Mouse (Mus musculus) G1E (cell line): ENCODE measurements around the gene Fam163b. TPM values are rescaled to one million over a fixed set of nuclear protein-coding genes. Genes with fewer than 3 reads are reported as not detected.

ENCODE experiments used
- ATAC-seq: 2 replicates; pipeline ENCODE4 v1.8.0; 2016; ENCODE audit warnings: mild to moderate bottlenecking; ENCODE audit not compliant: insufficient number of reproducible peaks, poor library complexity, low FRiP score, severe bottlenecking; ENCODE audit errors: extremely low read depth
- DNase-seq: peaks from one replicate; pipeline ENCODE4 v3.0.0; 2012; ENCODE audit warnings: low spot score
- H3K27me3 ChIP-seq: 2 replicates; pipeline ENCODE4 v1.6.1; 2012; ENCODE audit warnings: mild to moderate bottlenecking, low read length, inconsistent platforms; ENCODE audit not compliant: insufficient read depth
- H3K36me3 ChIP-seq: replicated peaks from 2 replicates; pipeline ENCODE3; 2012; ENCODE audit warnings: mild to moderate bottlenecking, inconsistent platforms
- H3K4me1 ChIP-seq: 2 replicates; pipeline ENCODE4 v1.6.1; 2012; ENCODE audit warnings: low read depth, low read length, inconsistent platforms, mixed read lengths; ENCODE audit not compliant: insufficient read depth
- H3K4me3 ChIP-seq: 2 replicates; pipeline ENCODE4 v1.5.1; 2012; ENCODE audit warnings: low read depth, mild to moderate bottlenecking, inconsistent platforms, low read length, moderate library complexity, mixed read lengths
- H3K9me3 ChIP-seq: replicated peaks from 2 replicates; pipeline ENCODE4 v1.6.1; 2012; ENCODE audit warnings: inconsistent platforms
- CTCF ChIP-seq: IDR thresholded peaks from 2 replicates; pipeline ENCODE4 v1.5.1; 2012; ENCODE audit warnings: low read depth, low read length, inconsistent platforms, mixed read lengths
- GATA1 ChIP-seq: IDR thresholded peaks from 2 replicates; pipeline ENCODE4 v1.6.1; 2012; ENCODE audit warnings: borderline replicate concordance, low read length, inconsistent platforms, mixed read lengths
- GATA2 ChIP-seq: IDR thresholded peaks from 2 replicates; pipeline ENCODE4 v1.6.1; 2012; ENCODE audit warnings: low read depth, low read length, inconsistent platforms, borderline replicate concordance
- POLR2AphosphoS5 ChIP-seq: IDR thresholded peaks from 2 replicates; pipeline ENCODE4 v1.6.1; 2012; ENCODE audit warnings: low read depth, low read length, inconsistent platforms; ENCODE audit not compliant: insufficient replicate concordance
- TAL1 ChIP-seq: conservative IDR thresholded peaks from 2 replicates; pipeline ENCODE4 v1.6.1; 2012; ENCODE audit warnings: low read depth, low read length, inconsistent platforms, mixed read lengths
- polyA plus RNA-seq: library from polyadenylated mRNA; stranded (reverse); fragments of >175 nt; gene quantifications from 2 replicates; pipeline ENCODE4 v1.2.3, GENCODE M21; 2012
- total RNA-seq, 2 experiments: library from RNA; stranded (forward) in 1 of 2; stranded (reverse) in 1 of 2; fragments of 200-1000 nt in 1 of 2; fragments of >200 nt in 1 of 2; fragmentation: Nextera tagmentation in 1 of 2; gene quantifications; 2 replicates each; pipeline ENCODE4 v1.2.3; 2014 to 2017

Gene Fam163b
- total and polyA plus RNA-seq, 3 experiments: 0.16 TPM; not detected in 2

GRCm38 (mm10) chr2:27125979-27126378, 16.3 kb downstream of the Fam163b start:
- H3K4me1 ChIP-seq: 0 out of 2 replicates have a peak, but pooled peaks cover 2% of the 10 kb centered on the region
- peak; percentile 29 for DNase-seq
- no peak for TF ChIP-seq TAL1
- TF ChIP-seq CTCF: peak; percentile 79

GRCm38 (mm10) chr2:27123121-27123520, 19.2 kb downstream of the Fam163b start:
- ATAC-seq: no peak
- H3K4me1 ChIP-seq: 0 out of 2 replicates have a peak, but pooled peaks cover 2% of the 10 kb centered on the region
- H3K36me3 ChIP-seq: no peaks in the 10 kb centered on the region
- H3K9me3 ChIP-seq: no peaks in the 10 kb centered on the region
- H3K4me3 ChIP-seq: no peak overlapping the region
- TF ChIP-seq POLR2AphosphoS5: no peak
- TF ChIP-seq CTCF: no peak
- TF ChIP-seq GATA2: no peak
- no peak for TF ChIP-seq TAL1
- TF ChIP-seq GATA1: no peak
- no peak for DNase-seq
- H3K27me3 ChIP-seq: no peaks in the 10 kb centered on the region; the same call in 1 of the 2 replicates

More at GRCm38 (mm10) chr2:27125979-27126378, 16.3 kb downstream of the Fam163b start:
- no peaks in the 10 kb centered on the region; the same call in 1 of the 2 replicates for H3K27me3 ChIP-seq
- no peaks in the 10 kb centered on the region for H3K9me3 ChIP-seq
- H3K36me3 ChIP-seq: no peaks in the 10 kb centered on the region
- no peak overlapping the region for H3K4me3 ChIP-seq
- no peak for ATAC-seq

- DNase-seq: no peak
These were observed 19.7 kb downstream of the Fam163b start for GRCm38 (mm10) chr2:27122578-27122977.

GRCm38 (mm10) chr2:27121626-27122355, 20.5 kb downstream of the Fam163b start:
- H3K9me3 ChIP-seq: no peaks in the 10 kb centered on the region
- no peaks in the 10 kb centered on the region; the same call in 1 of the 2 replicates for H3K27me3 ChIP-seq
- DNase-seq (no peak), ATAC-seq (no peak)
- H3K4me3 ChIP-seq: no peak overlapping the region
- no peak for TF ChIP-seq TAL1
- TF ChIP-seq POLR2AphosphoS5: no peak
- no peak for TF ChIP-seq GATA1
- no peak for TF ChIP-seq CTCF
- TF ChIP-seq GATA2: no peak
- H3K4me1 ChIP-seq: 0 out of 2 replicates have a peak, but pooled peaks cover 2% of the 10 kb centered on the region
- H3K36me3 ChIP-seq: no peaks in the 10 kb centered on the region

More at GRCm38 (mm10) chr2:27122578-27122977, 19.7 kb downstream of the Fam163b start:
- 0 out of 2 replicates have a peak, but pooled peaks cover 2% of the 10 kb centered on the region for H3K4me1 ChIP-seq
- H3K9me3 ChIP-seq: no peaks in the 10 kb centered on the region
- H3K4me3 ChIP-seq: no peak overlapping the region
- TF ChIP-seq POLR2AphosphoS5: no peak
- TF ChIP-seq CTCF: no peak
- no peak for TF ChIP-seq GATA1
- no peak for TF ChIP-seq TAL1
- no peak for TF ChIP-seq GATA2
- H3K27me3 ChIP-seq: no peaks in the 10 kb centered on the region; the same call in 1 of the 2 replicates
- no peak for ATAC-seq
- no peaks in the 10 kb centered on the region for H3K36me3 ChIP-seq

DNA sequence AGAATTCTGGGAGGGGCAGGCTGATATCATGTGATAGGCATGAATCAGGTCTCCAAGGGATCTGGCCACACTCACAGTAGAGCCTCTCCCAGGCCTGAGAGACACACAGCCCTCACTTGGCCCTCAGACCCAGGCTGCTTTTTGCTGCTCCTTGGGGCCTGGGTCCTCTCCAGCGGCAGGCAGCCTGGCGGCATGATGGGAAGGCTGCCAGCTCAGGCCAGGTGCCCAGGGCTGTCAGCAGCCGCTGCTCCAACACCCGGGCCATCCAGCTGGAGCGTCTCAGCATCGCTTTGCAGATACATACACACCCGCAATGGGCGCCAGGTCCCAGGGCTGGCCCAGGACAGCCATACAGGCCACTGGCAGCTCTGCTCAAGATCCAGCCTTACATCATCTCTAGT, 22.1 kb downstream of the Fam163b start:
- TF ChIP-seq GATA1 (no peak), GATA2 (no peak), CTCF (no peak), POLR2AphosphoS5 (no peak)
- ATAC-seq (no peak), DNase-seq (no peak)
- H3K9me3 ChIP-seq: no peaks in the 10 kb centered on the region
- no peak overlapping the region for H3K4me3 ChIP-seq
- H3K36me3 ChIP-seq: no peaks in the 10 kb centered on the region
- H3K27me3 ChIP-seq: no peaks in the 10 kb centered on the region; the same call in 1 of the 2 replicates
- H3K4me1 ChIP-seq: no peaks in the 10 kb centered on the region

DNA sequence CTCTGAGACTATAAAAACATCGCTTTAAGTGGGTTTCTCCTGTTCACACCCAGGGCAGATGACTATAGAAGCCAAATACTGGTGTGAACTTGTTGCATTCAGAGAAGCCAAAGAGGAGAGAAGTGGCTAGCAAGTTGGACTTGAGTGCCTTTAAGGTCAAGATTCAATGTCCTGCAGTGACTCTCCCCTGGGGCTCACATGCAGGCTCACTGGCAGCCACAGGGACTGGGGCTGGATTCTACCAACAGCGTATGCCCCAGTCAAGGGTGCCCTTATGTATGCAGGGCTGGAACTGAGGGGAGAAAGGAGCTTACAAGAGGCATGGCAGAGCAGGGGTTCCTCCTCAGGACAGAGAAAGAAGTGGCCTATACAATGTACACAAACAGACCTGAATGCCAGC, 22.5 kb downstream of the Fam163b start:
- no peaks in the 10 kb centered on the region; the same call in 1 of the 2 replicates for H3K27me3 ChIP-seq
- H3K4me1 ChIP-seq: no peaks in the 10 kb centered on the region
- no peaks in the 10 kb centered on the region for H3K36me3 ChIP-seq
- H3K9me3 ChIP-seq: no peaks in the 10 kb centered on the region
- TF ChIP-seq GATA2 (no peak), TAL1 (no peak), POLR2AphosphoS5 (no peak)
- DNase-seq: no peak
- H3K4me3 ChIP-seq: no peak overlapping the region
- no peak for ATAC-seq
